Mouse (Mus musculus) stomach, postnatal 0 days (tissue): ENCODE measurements at regions not wholly inside any gene's neighbourhood (a gene's known extent, or its start where the extent isn't known, plus 50 kb on each side); places are given as distances from the start of the nearest gene placed in this dataset.

ENCODE experiments used
- ATAC-seq: fragments of 200-750 bp; cut with Nextera tagmentation; 2 replicates; pipeline ENCODE4 v1.8.0; 2017; ENCODE audit not compliant: low FRiP score, low TSS enrichment
- DNase-seq: peaks from one replicate; pipeline ENCODE4 v3.0.0-alpha.2; 2016; ENCODE audit warnings: low spot score
- H3K27ac ChIP-seq: fragments of 300-500 bp; sonication (generic); replicated peaks from 2 replicates; pipeline ENCODE4 v1.5.1; 2014; ENCODE audit warnings: mild to moderate bottlenecking, control low read depth
- H3K27me3 ChIP-seq: fragments of 300-500 bp; sonication (generic); 2 replicates; pipeline ENCODE4 v1.6.1; 2014; ENCODE audit warnings: low read length; ENCODE audit not compliant: control insufficient read depth, insufficient read depth
- H3K36me3 ChIP-seq: fragments of 300-500 bp; sonication (generic); 2 replicates; pipeline ENCODE4 v1.6.1; 2014; ENCODE audit warnings: low read length, mixed read lengths; ENCODE audit not compliant: control insufficient read depth, insufficient read depth
- H3K4me1 ChIP-seq: fragments of 300-500 bp; sonication (generic); replicated peaks from 2 replicates; pipeline ENCODE4 v1.6.1; 2014; ENCODE audit warnings: antibody characterized with exemption; ENCODE audit not compliant: control insufficient read depth, insufficient read depth
- H3K4me2 ChIP-seq: fragments of 300-500 bp; sonication (generic); replicated peaks from 2 replicates; pipeline ENCODE4 v1.6.1; 2014; ENCODE audit warnings: low read depth, mild to moderate bottlenecking, control low read depth, moderate library complexity
- H3K4me3 ChIP-seq: fragments of 300-500 bp; sonication (generic); 2 replicates; pipeline ENCODE4 v1.5.1; 2014; ENCODE audit warnings: low read depth, low read length, control low read depth
- H3K9ac ChIP-seq: fragments of 300-500 bp; sonication (generic); 2 replicates; pipeline ENCODE4 v1.6.1; 2014; ENCODE audit warnings: mild to moderate bottlenecking, low read length, control low read depth, mixed read lengths
- H3K9me3 ChIP-seq: fragments of 300-500 bp; sonication (generic); 2 replicates; pipeline ENCODE4 v1.6.1; 2016; ENCODE audit warnings: low read length; ENCODE audit not compliant: control insufficient read depth
- CTCF ChIP-seq: IDR thresholded peaks from 2 replicates; pipeline ENCODE4 v1.5.1; 2016; ENCODE audit warnings: antibody characterized with exemption, low read depth, mild to moderate bottlenecking, moderate library complexity
- EP300 ChIP-seq: optimal IDR thresholded peaks from 2 replicates; pipeline ENCODE3; 2016; ENCODE audit warnings: antibody characterized with exemption
- WGBS: fragments of 180-500 bp; shearing (Covaris S2); extraction: QIAGEN DNeasy Blood & Tissue Kit; methylation state at CpG from one replicate; pipeline ENCODE4 v1.1.7; 2014; 5-methylcytosine and 5-hydroxymethylcytosine counted together

DNA sequence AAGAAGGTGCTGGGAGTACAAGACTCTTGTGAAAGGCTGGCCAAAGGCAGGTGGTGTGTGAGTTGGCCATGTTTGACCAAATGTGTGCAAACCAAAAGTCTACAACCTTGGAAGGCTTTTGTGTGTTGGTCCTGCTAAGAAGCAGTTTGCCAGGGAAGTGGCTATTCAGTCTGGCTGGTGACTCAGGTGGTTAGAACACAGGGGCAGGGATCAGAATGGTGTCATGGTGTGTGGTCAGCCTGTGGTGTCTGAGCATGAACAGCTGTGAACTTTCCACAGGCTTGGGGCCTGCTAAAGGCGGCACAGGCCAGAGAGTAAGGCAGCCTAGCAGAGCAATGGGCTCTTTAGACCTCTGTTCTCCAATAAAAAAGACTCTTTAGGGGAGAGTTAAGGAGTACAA lies 171.6 kb upstream of the Klf14 start:
- TF ChIP-seq EP300 = no peak
- TF ChIP-seq CTCF = no peak
- Histone ChIP-seq H3K9ac (no peak overlapping the region), H3K36me3 (no peaks in the 10 kb centered on the region), H3K9me3 (no peaks in the 10 kb centered on the region), H3K27ac (no peak overlapping the region), H3K4me3 (no peak overlapping the region), H3K4me2 (no peak overlapping the region), H3K27me3 (no peaks in the 10 kb centered on the region), H3K4me1 (no peaks in the 10 kb centered on the region)
- 86% methylated on average over 1 of the region's 1 CpGs for WGBS
- ATAC-seq (no peak), DNase-seq (no peak)

DNA sequence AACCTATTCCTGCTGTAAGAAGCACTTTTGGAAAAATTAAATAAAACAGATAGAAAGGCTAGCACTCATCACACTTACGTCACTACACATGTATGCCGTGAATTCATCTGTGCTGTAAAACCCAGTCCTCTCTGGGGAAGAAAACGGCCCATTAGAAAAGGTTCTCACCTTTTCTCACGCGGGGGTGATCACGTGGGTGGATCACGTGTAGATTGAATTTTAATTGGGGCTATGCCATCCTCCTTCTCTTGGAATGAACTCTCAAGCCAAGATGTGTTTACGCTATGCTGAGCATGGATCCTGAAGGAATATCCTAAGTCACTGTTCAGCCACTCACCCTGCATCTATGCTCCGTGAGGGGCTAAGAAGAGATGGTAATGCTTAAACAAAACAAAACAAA lies 172.8 kb upstream of the Klf14 start:
- no peak for TF ChIP-seq EP300
- TF ChIP-seq CTCF = no peak
- Histone ChIP-seq H3K4me3 (no peak overlapping the region), H3K27ac (no peak overlapping the region), H3K36me3 (no peaks in the 10 kb centered on the region), H3K9me3 (no peaks in the 10 kb centered on the region), H3K27me3 (no peaks in the 10 kb centered on the region), H3K9ac (no peak overlapping the region), H3K4me1 (no peaks in the 10 kb centered on the region), H3K4me2 (no peak overlapping the region)
- DNase-seq (no peak), ATAC-seq (no peak)
- WGBS = 74% methylated on average over 9 of the region's 9 CpGs

DNA sequence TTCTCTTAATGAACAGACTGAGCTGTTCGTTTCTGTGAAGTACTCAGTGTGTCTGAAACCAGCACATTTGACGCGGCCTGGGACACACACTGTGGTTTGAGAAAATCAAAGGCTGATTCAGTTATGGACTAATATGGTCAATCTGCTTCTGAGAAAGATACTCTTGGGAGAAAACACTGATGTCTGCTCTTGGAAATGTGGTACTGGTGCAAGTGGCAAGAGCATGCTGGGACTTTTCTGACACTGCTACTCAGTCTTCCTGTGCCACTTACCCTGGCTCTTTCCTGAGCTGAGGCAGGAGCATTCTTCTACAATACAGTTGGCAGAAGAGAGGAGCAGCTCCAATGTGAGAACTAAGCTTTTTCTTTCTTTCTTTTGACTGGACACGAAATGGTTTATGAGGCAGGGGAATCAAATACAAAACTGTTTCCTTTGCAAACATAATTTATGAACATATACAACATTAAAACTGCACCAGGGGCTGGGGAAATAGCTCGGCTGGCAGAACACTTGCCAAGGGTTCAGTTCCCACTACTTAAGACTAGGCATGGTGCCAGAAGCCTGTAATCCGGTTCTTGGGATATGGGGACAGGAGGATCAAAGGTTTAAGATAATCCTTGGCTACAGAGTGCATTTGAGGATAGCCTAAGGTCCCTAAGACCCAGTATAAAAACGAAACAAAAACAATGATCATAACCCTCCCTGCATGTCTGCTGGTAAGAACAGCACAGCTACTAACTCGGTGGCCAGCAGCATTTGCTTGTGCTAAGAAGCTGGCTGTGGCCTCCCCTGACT lies 173.7 kb upstream of the Klf14 start:
- Histone ChIP-seq H3K4me3 (no peak overlapping the region), H3K27ac (peak overlapping the region; percentile 56; the same call in 1 of the 2 replicates), H3K9ac (no peak overlapping the region), H3K36me3 (no peaks in the 10 kb centered on the region), H3K27me3 (no peaks in the 10 kb centered on the region), H3K9me3 (no peaks in the 10 kb centered on the region), H3K4me1 (no peaks in the 10 kb centered on the region), H3K4me2 (no peak overlapping the region)
- TF ChIP-seq CTCF (no peak), EP300 (no peak)
- ATAC-seq (no peak), DNase-seq (no peak)
- 48% methylated on average over 8 of the region's 8 CpGs for WGBS

DNA sequence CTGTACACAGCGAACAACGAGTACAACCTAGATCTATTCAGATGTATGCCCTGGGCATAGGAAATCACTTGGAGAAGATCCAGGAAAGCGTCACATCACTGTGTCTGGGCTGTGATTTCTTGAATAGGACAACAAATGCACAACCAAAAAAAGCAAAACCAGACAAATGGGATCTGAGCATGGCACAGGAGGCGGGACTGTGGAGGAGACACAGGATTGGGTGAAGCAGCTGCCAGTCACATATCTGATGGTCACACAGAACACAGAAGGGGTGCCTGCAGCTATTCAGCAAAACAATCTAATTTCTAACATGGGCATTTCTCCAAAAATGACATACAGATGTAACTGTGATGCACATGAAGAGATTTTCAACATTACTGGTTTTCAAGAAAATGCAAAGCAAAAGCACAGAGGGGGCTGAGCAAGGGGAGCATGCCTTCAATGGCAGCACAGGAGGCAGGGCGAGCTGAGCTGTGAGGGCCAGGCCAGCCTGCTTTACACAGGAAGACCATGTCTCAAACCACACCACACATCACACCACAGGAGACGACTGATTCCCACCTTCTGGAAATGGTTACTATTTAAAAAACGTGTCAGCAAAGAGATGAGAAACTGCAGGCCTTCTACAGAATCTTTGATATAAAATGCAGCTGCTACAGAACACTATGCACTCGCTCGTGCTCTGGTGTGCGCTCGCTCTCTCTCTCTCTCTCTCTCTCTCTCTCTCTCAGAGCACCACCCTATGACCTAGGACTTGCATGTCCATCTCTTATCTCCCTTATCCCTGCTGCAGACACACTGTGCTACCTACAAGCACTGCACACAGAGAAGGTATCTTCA lies 175.2 kb upstream of the Klf14 start:
- DNase-seq = no peak
- Histone ChIP-seq H3K4me1 (no peaks in the 10 kb centered on the region), H3K4me3 (no peak overlapping the region), H3K27ac (no peak overlapping the region), H3K9ac (no peak overlapping the region), H3K4me2 (no peak overlapping the region), H3K36me3 (no peaks in the 10 kb centered on the region), H3K27me3 (no peaks in the 10 kb centered on the region), H3K9me3 (no peaks in the 10 kb centered on the region)
- TF ChIP-seq CTCF = no peak
- no peak for TF ChIP-seq EP300
- WGBS = 77% methylated on average over 11 of the region's 11 CpGs
- no peak for ATAC-seq

DNA sequence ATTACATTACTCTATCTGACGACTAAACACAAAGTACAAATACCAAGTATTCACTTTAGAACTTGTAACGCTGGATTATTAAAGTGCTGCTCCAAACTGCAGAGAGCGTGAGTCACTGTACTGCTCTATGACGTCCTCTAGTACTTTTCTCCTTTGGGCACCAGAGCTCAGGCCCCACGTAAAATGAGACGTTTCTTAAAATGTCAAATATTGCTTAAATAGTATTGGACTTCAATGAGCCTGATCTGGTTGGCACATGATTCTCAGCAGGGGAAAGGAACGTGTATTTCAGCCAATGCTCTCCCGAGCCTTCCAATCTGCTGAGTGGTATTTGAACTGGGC lies 175.8 kb upstream of the Klf14 start:
- WGBS = 56% methylated on average over 8 of the region's 8 CpGs
- no peak overlapping the region for H3K4me2 ChIP-seq
- no peak for TF ChIP-seq EP300
- TF ChIP-seq CTCF = no peak
- H3K9ac ChIP-seq = no peak overlapping the region
- no peaks in the 10 kb centered on the region for H3K36me3 ChIP-seq
- no peak for DNase-seq
- no peak overlapping the region for H3K27ac ChIP-seq
- no peaks in the 10 kb centered on the region for H3K9me3 ChIP-seq
- H3K27me3 ChIP-seq = no peaks in the 10 kb centered on the region
- no peaks in the 10 kb centered on the region for H3K4me1 ChIP-seq
- no peak overlapping the region for H3K4me3 ChIP-seq
- ATAC-seq = no peak

DNA sequence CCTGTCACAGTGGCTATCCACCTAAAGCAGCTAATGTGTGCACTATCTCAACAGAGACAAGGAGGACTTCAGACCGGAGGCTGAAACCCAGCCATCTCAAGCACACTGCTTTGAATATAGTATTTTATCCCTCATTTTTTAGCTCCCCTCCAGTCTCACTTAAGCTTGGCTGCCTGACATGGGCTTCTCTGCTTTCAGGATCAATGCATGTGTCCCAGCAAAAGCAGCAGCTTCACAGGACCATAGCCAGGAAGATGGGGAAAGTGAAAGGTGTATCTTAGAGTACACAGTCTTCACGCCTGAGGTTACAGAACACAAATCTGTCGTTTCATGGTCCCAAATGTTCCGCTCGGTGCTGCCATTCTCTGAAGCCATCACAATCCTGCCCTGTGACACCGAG lies 176.7 kb upstream of the Klf14 start:
- Histone ChIP-seq H3K27ac (no peak overlapping the region), H3K4me1 (no peaks in the 10 kb centered on the region)
- 85% methylated on average over 6 of the region's 6 CpGs for WGBS

More for the DNA sequence above, 176.7 kb upstream of the Klf14 start:
- no peak for TF ChIP-seq CTCF
- no peak for TF ChIP-seq EP300
- no peak overlapping the region for H3K9ac ChIP-seq
- no peak for ATAC-seq
- H3K9me3 ChIP-seq = no peaks in the 10 kb centered on the region
- H3K36me3 ChIP-seq = no peaks in the 10 kb centered on the region
- DNase-seq = no peak
- no peaks in the 10 kb centered on the region for H3K27me3 ChIP-seq
- no peak overlapping the region for H3K4me2 ChIP-seq
- no peak overlapping the region for H3K4me3 ChIP-seq
